Mouse (Mus musculus): Measurements from ENCODE around the gene Prpf40a. TPM values are rescaled to one million over a fixed set of nuclear protein-coding genes. Genes with fewer than 3 reads are reported as not detected.

Prpf40a gene
- polyA plus RNA-seq, 1 experiment = 104 TPM

DNA sequence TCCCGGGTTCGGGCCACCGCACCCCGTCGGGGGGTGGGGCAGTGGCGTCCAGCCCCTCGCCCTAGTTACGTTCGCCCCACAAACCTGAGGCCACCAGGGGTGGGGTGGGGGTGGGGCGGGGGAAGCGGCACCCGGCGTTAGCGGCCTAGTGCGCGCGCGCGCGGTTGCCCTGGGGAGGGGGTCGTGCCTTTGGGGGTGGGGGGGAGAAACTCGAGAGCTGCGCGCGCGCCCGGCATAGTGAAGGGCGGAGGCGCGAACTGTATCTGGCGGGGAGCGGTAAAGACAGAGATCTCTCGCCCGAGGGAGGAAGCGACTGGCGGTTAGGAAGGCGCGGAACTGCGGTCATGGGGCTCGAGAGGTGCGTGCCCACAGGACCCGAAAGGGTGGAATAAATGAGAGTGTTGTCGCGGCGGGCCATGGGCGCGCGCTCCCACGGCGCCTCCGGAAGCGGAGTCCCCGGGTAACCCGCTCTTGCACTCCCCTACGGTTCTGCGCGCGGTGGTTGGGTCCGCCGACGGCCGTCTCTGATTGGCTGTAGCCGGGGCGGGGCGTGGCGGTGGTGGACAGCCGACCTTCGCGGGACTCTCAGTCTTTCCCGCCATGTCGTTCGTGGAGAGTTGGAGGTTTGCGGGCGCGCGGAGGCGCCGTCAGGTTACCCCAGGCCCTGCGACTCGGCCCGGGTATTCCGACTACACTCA, 588 bp upstream of the Prpf40a start, which contains the start of gene Arl6ip6:
Gene Arl6ip6, plus strand, starts transcription at position 204 of the 698 bp plus-strand sequence.
- peak within 1 kb of the TSS; percentile 99 for H3K27ac ChIP-seq (ENCODE audit: insufficient read depth, low read depth, low read length)
- peaks cover 9% of the 10 kb centered on the region for H3K4me1 ChIP-seq (ENCODE audit: control insufficient read depth, insufficient read depth, low read length)
- H3K4me3 ChIP-seq (ENCODE audit: insufficient read depth, low read length) = peak within 1 kb of the TSS; percentile 98
- no peak for TF ChIP-seq POLR2A (IDR thresholded peaks at IDR 0.05; ENCODE audit: borderline replicate concordance, low read depth, low read length)
- no peak for TF ChIP-seq CTCF (IDR thresholded peaks at IDR 0.05; ENCODE audit: low read depth, low read length)

DNA sequence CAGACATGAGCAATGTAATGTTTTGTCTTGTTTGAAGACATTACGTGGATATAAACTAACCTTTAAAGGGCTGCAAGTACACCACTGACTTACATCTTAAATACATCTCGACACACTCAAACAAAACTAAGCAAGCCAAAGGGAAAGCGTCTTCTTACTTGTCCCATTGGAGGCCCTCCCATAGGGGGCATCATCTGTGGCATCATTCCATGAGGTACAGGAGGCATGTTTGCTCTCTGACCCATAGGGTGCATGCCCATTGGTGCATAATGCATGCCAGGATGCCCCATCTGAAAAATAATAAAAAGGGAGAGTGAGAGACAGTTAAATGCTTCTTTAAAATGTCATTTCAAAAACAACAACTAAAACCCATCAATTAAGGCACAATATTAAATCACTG, 1.3 kb downstream of the Prpf40a start:
- peaks cover 9% of the 10 kb centered on the region for H3K4me1 ChIP-seq (ENCODE audit: control insufficient read depth, insufficient read depth, low read length)
- TF ChIP-seq CTCF (IDR thresholded peaks at IDR 0.05; ENCODE audit: low read depth, low read length) (no peak), POLR2A (IDR thresholded peaks at IDR 0.05; ENCODE audit: borderline replicate concordance, low read depth, low read length) (no peak)
- H3K4me3 ChIP-seq (ENCODE audit: insufficient read depth, low read length) = peak overlapping the region; percentile 50
- no peak overlapping the region for H3K27ac ChIP-seq (ENCODE audit: insufficient read depth, low read depth, low read length)

DNA sequence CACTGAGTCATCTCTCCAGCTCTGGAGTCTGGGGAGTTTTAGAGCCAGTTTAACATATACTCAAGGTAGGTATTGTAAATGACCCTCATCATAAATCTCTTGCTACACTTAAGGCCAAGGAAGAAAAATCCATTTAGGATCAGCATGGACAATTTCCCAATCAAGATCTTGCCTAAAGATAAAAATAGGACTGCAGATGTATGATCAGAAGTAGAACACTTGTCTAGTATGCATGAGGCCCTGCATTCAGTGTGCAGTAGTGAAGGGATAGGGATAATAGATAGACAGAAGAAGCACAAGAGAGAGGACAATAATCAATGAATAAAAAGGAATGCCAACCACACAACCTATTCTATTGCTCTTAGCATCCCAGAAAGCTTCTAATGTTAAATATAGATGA, 11.2 kb downstream of the Prpf40a start:
- H3K27ac ChIP-seq (ENCODE audit: insufficient read depth, low read depth, low read length) = no peak overlapping the region
- H3K4me1 ChIP-seq (ENCODE audit: control insufficient read depth, insufficient read depth, low read length) = peaks cover 2% of the 10 kb centered on the region; the same call in 1 of the 2 replicates
- no peak overlapping the region for H3K4me3 ChIP-seq (ENCODE audit: insufficient read depth, low read length)
- TF ChIP-seq CTCF (IDR thresholded peaks at IDR 0.05; ENCODE audit: low read depth, low read length) = no peak
- TF ChIP-seq POLR2A (IDR thresholded peaks at IDR 0.05; ENCODE audit: borderline replicate concordance, low read depth, low read length) = no peak

DNA sequence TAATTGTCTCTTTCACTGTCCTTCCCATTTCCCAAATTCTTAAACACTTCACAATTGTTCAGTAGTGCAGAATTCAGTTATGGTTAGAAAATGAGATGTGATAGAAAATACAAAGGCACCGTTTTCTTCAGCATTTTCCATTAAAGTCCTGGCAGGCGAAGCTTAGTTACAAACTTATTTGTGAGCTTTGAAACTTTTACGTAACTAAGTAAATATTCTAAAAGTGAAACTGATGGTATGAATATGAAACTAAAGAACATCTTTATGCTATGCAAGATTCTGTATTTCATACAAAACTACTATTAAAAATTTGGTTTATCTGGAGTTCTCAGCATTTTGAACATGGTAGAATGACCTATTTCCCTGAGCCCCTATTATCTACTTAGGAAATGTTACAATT, 12.1 kb downstream of the Prpf40a start:
- no peak overlapping the region for H3K27ac ChIP-seq (ENCODE audit: insufficient read depth, low read depth, low read length)
- no peak overlapping the region for H3K4me3 ChIP-seq (ENCODE audit: insufficient read depth, low read length)
- no peak for TF ChIP-seq POLR2A (IDR thresholded peaks at IDR 0.05; ENCODE audit: borderline replicate concordance, low read depth, low read length)
- TF ChIP-seq CTCF (IDR thresholded peaks at IDR 0.05; ENCODE audit: low read depth, low read length) = no peak
- peaks cover 4% of the 10 kb centered on the region for H3K4me1 ChIP-seq (ENCODE audit: control insufficient read depth, insufficient read depth, low read length)

DNA sequence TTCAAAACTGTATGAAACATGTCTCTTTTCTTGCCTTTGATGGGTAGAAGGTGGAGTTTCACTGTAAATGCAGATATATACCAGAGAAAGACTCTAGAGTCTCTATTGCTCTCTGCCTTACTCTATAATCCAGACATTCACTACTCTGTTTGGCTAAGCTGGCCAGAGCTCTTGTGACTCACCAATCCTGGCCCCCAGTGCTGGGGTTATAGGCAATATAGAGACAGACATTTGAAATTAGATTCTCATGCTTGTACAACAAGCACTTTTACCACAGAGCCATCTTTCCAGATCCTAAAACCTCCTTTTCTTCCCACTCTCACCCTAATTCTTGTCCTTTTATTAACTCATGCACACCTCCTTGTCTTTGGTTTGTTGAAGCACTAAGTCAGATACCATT, 17.1 kb downstream of the Prpf40a start:
- Histone ChIP-seq H3K4me3 (ENCODE audit: insufficient read depth, low read length) (no peak overlapping the region), H3K27ac (ENCODE audit: insufficient read depth, low read depth, low read length) (no peak overlapping the region), H3K4me1 (ENCODE audit: control insufficient read depth, insufficient read depth, low read length) (peaks cover 14% of the 10 kb centered on the region)
- TF ChIP-seq CTCF (IDR thresholded peaks at IDR 0.05; ENCODE audit: low read depth, low read length) (no peak), POLR2A (IDR thresholded peaks at IDR 0.05; ENCODE audit: borderline replicate concordance, low read depth, low read length) (no peak)

DNA sequence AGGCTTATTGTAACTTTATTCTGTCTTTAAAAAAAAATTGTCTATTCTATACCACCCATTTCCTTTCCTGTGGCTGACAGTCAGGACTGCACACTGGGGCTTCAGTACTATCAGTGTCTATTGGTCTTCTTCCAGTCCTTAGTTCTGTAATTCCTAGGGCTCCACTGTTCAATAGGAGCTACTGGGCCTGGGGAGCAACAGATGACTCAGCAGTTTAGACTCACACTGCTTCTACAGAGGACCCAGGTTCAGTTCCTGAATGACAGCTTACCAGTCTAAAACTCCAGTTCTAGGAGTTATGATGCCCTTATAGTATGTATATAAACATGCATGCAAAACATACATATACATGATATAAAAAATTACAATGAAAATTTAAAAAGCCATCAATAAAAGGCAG, 44.2 kb downstream of the Prpf40a start:
- Histone ChIP-seq H3K4me1 (ENCODE audit: control insufficient read depth, insufficient read depth, low read length) (no peaks in the 10 kb centered on the region), H3K27ac (ENCODE audit: insufficient read depth, low read depth, low read length) (no peak overlapping the region), H3K4me3 (ENCODE audit: insufficient read depth, low read length) (no peak overlapping the region)
- TF ChIP-seq POLR2A (IDR thresholded peaks at IDR 0.05; ENCODE audit: borderline replicate concordance, low read depth, low read length) (no peak), CTCF (IDR thresholded peaks at IDR 0.05; ENCODE audit: low read depth, low read length) (no peak)

DNA sequence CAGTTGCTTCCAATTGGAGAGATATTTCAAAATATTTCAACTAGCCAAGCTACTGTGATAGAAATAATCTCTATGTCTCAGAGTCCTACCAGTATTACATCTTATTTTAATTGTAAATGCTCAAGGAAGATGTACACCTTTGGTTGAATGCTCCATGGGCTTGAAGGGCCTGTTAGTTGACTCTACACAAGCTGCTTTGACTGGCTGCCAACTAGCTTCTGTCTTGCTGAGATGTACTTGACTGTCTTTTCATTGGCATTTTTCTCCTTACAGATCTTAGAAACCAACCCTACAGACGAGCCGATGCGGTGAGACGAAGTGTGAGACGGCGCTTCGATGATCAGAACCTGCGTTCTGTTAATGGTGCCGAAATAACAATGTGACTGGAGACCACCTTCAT, 59.5 kb downstream of the Prpf40a start:
- Histone ChIP-seq H3K4me1 (ENCODE audit: control insufficient read depth, insufficient read depth, low read length) (no peaks in the 10 kb centered on the region), H3K4me3 (ENCODE audit: insufficient read depth, low read length) (no peak overlapping the region), H3K27ac (ENCODE audit: insufficient read depth, low read depth, low read length) (no peak overlapping the region)
- TF ChIP-seq POLR2A (IDR thresholded peaks at IDR 0.05; ENCODE audit: borderline replicate concordance, low read depth, low read length) (no peak), CTCF (IDR thresholded peaks at IDR 0.05; ENCODE audit: low read depth, low read length) (no peak)

DNA sequence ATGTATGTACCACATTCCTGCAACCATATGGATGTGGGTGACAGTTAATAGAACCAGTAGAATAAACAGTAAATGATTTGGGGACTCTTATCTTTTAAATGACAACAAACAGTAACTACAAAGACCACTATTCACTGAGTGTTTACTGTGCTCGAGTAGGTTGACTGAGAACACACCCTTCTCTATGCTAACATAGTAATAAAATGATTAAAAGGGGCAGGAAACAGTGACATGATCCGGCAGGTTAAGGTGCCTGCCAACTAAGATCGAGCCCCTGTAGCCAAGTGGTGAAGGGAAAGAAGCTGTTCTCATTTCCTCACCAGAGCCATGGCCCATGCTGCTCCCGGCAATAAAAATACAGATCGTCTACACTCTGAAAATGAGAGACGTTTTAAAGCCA, 62.0 kb downstream of the Prpf40a start:
- Histone ChIP-seq H3K27ac (ENCODE audit: insufficient read depth, low read depth, low read length) (no peak overlapping the region), H3K4me3 (ENCODE audit: insufficient read depth, low read length) (no peak overlapping the region), H3K4me1 (ENCODE audit: control insufficient read depth, insufficient read depth, low read length) (no peaks in the 10 kb centered on the region)
- no peak for TF ChIP-seq POLR2A (IDR thresholded peaks at IDR 0.05; ENCODE audit: borderline replicate concordance, low read depth, low read length)
- TF ChIP-seq CTCF (IDR thresholded peaks at IDR 0.05; ENCODE audit: low read depth, low read length) = no peak

DNA sequence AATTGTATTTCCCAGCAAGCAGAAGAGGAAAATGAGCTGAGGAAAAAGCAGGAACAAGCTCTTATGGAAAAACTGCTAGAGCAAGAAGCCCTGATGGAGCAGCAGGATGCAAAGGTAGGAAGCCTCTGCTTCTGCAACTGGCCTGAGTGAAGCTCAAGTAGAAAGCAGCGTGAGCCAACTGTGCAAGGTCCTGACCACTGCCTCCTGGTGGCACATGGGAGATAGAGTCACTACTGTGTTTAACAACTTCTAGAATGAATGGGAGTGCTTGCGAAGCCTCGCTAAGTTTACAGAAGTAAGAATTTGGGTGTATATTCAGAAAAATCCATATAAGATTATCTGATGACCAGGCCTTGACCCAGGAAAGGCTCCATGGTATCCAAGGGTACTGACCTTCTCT, 65.1 kb downstream of the Prpf40a start:
- no peak overlapping the region for H3K27ac ChIP-seq (ENCODE audit: insufficient read depth, low read depth, low read length)
- H3K4me3 ChIP-seq (ENCODE audit: insufficient read depth, low read length) = no peak overlapping the region
- no peaks in the 10 kb centered on the region for H3K4me1 ChIP-seq (ENCODE audit: control insufficient read depth, insufficient read depth, low read length)
- no peak for TF ChIP-seq CTCF (IDR thresholded peaks at IDR 0.05; ENCODE audit: low read depth, low read length)
- TF ChIP-seq POLR2A (IDR thresholded peaks at IDR 0.05; ENCODE audit: borderline replicate concordance, low read depth, low read length) = no peak

DNA sequence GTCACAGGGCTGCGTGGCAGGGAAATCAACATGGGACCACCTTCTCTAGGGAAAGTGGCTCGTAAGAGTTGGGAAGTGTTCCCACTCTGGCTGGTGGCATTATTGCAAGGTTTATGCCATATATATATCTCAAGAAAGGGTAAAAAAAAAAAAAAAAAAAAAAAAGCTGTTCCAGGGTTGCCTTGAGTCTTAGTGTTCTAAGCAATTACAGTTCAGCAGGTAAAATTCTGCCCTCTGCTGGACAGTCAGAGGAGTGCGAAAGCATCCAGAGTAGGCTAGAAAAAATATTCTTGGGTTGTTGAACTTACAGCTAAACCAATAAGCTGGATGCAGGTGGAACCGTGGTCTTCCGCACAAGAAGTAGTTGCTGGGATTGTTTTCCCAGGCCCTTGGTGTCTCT, 69.3 kb downstream of the Prpf40a start:
- Histone ChIP-seq H3K4me3 (ENCODE audit: insufficient read depth, low read length) (no peak overlapping the region), H3K27ac (ENCODE audit: insufficient read depth, low read depth, low read length) (no peak overlapping the region), H3K4me1 (ENCODE audit: control insufficient read depth, insufficient read depth, low read length) (no peaks in the 10 kb centered on the region)
- TF ChIP-seq POLR2A (IDR thresholded peaks at IDR 0.05; ENCODE audit: borderline replicate concordance, low read depth, low read length) (no peak), CTCF (IDR thresholded peaks at IDR 0.05; ENCODE audit: low read depth, low read length) (0 out of 2 replicates have a peak, but pooled peaks have one; percentile 9)

Data from bone marrow macrophage, adult 2 months (primary cell).